Mouse (Mus musculus) heart, adult 2 months (tissue): ENCODE measurements around the gene Tspan14. TPM values are rescaled to one million over a fixed set of nuclear protein-coding genes. Genes with fewer than 3 reads are reported as not detected.
A peak's percentile ranks its signal among the peaks of the same experiment; 100 is the strongest.

ENCODE experiments used
- DNase-seq, 2 experiments: peaks; one replicate each; pipeline ENCODE4 v3.0.0; 2021
- H3K27ac ChIP-seq: fragments of 200-600 bp; 2 replicates; pipeline ENCODE4 v1.8.1; 2022
- H3K27me3 ChIP-seq: fragments of 200-500 bp; 2 replicates; pipeline ENCODE4 v1.6.1; 2012; ENCODE audit warnings: mild to moderate bottlenecking, low read length, inconsistent platforms, mixed read lengths; ENCODE audit not compliant: control insufficient read depth, insufficient read depth
- H3K36me3 ChIP-seq: fragments of 200-500 bp; 2 replicates; pipeline ENCODE4 v1.6.1; 2012; ENCODE audit warnings: low read length, inconsistent platforms; ENCODE audit not compliant: control insufficient read depth, insufficient read depth
- H3K4me1 ChIP-seq: fragments of 200-500 bp; 2 replicates; pipeline ENCODE4 v1.6.1; 2011; ENCODE audit warnings: low read length; ENCODE audit not compliant: control insufficient read depth, insufficient read depth
- H3K4me3 ChIP-seq: fragments of 200-600 bp; 2 replicates; pipeline ENCODE4 v1.8.1; 2022
- H3K79me2 ChIP-seq: fragments of 200-500 bp; replicated peaks from 2 replicates; pipeline ENCODE4 v1.6.1; 2012; ENCODE audit warnings: mild to moderate bottlenecking, inconsistent platforms, low read length, moderate library complexity, mixed read lengths; ENCODE audit not compliant: control insufficient read depth, insufficient read depth
- H3K9ac ChIP-seq: fragments of 200-500 bp; 2 replicates; pipeline ENCODE4 v1.6.1; 2012; ENCODE audit warnings: low read depth, mild to moderate bottlenecking, control low read depth, inconsistent platforms, low read length, mixed read lengths
- CTCF ChIP-seq: fragments of 200-600 bp; IDR thresholded peaks from 2 replicates; pipeline ENCODE4 v1.8.1; 2022; ENCODE audit warnings: antibody characterized with exemption, mild to moderate bottlenecking, moderate library complexity
- EP300 ChIP-seq: fragments of 200-500 bp; IDR thresholded peaks from 2 replicates; pipeline ENCODE4 v1.6.1; 2011; ENCODE audit warnings: low read depth, low read length, control low read depth; ENCODE audit not compliant: insufficient read depth
- POLR2A ChIP-seq: fragments of 200-500 bp; IDR thresholded peaks from 2 replicates; pipeline ENCODE4 v1.6.1; 2011; ENCODE audit warnings: mild to moderate bottlenecking, low read depth, low read length, control low read depth; ENCODE audit not compliant: insufficient read depth
- WGBS: fragments of 180-500 bp; shearing (Covaris S2); methylation state at CpG from one replicate; pipeline ENCODE4 v1.1.7; 2018; 5-methylcytosine and 5-hydroxymethylcytosine counted together
- intact Hi-C: fragments of 180-260 bp; cut with DNase I; formaldehyde crosslinking; loops from one replicate; pipeline ENCODE4 v1.15.1; 2025
- polyA plus RNA-seq: library from polyadenylated mRNA; depleted of rRNA; stranded (reverse); fragments of >200 nt; gene quantifications from 2 replicates; pipeline ENCODE4 v1.2.3, GENCODE M21; 2012
- total RNA-seq, 2 experiments: library from RNA; stranded (reverse); gene quantifications; 2 replicates each; pipeline ENCODE4 v1.2.3; 2021

The Tspan14 gene
- total and polyA plus RNA-seq, 3 experiments: 11.8 to 25.7 (median 18.6) TPM

- no peaks in the 10 kb centered on the region for H3K27me3 ChIP-seq
- intact Hi-C loops: no loop called here
- no peak overlapping the region for H3K9ac ChIP-seq
- H3K79me2 ChIP-seq: 0 out of 2 replicates have a peak, but pooled peaks cover 7% of the 10 kb centered on the region
- DNase-seq: no peak
- 70% methylated on average over 11 of the region's 11 CpGs for WGBS
- H3K4me3 ChIP-seq: no peak overlapping the region
- peaks cover 9% of the 10 kb centered on the region for H3K36me3 ChIP-seq
- H3K27ac ChIP-seq: peak overlapping the region; percentile 43
- peaks cover 37% of the 10 kb centered on the region for H3K4me1 ChIP-seq
- TF ChIP-seq CTCF (no peak), POLR2A (no peak), EP300 (no peak)
Observed at GRCm38 (mm10) chr14:40962365-40963290, 4.0 kb downstream of the Tspan14 start.

DNA sequence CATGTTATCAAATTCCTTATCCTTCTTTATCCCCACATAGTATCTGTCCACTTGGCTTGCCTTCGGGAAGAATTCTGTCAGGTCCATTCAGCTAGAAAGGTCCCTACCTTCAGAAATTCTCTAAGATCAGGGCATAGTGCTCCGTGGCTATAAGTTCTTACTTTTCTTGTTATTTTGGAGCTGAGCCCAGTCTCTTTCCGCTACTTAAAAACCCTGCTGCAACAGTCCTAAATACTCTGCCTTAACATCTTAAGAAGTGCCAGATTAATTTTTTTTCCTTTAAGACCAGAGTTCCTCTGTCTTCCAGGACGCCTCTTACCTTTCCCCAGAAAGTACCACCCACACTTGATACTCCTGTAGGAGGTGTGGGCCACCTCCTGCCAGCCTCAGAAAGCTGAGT lies 6.4 kb downstream of the Tspan14 start:
- TF ChIP-seq CTCF: no peak
- TF ChIP-seq POLR2A: no peak
- no peak for TF ChIP-seq EP300
- Histone ChIP-seq H3K4me3 (no peak overlapping the region), H3K36me3 (peaks cover 9% of the 10 kb centered on the region), H3K27me3 (no peaks in the 10 kb centered on the region), H3K4me1 (peaks cover 49% of the 10 kb centered on the region), H3K79me2 (0 out of 2 replicates have a peak, but pooled peaks cover 9% of the 10 kb centered on the region), H3K9ac (no peak overlapping the region), H3K27ac (peak overlapping the region; percentile 93)
- intact Hi-C loops: no loop called here
- 37% methylated on average over 4 of the region's 4 CpGs for WGBS
- no peak for DNase-seq

- TF ChIP-seq CTCF (no peak), POLR2A (no peak), EP300 (no peak)
- H3K4me3 ChIP-seq: no peak overlapping the region
- peak overlapping the region; percentile 93 for H3K27ac ChIP-seq
- H3K36me3 ChIP-seq: peaks cover 13% of the 10 kb centered on the region
- intact Hi-C loops: loop anchor here (2.0 kb wide), 1 partner anchor 35 kb away; no protein-coding TSS in a partner anchor
- WGBS: 43% methylated on average over 3 of the region's 3 CpGs
- H3K27me3 ChIP-seq: no peaks in the 10 kb centered on the region
- DNase-seq: peak in 1 of 2 experiments; percentile 1
- H3K9ac ChIP-seq: no peak overlapping the region
- H3K79me2 ChIP-seq: 0 out of 2 replicates have a peak, but pooled peaks cover 7% of the 10 kb centered on the region
- peaks cover 45% of the 10 kb centered on the region for H3K4me1 ChIP-seq
Observed at GRCm38 (mm10) chr14:40959586-40959985, 7.0 kb downstream of the Tspan14 start.

DNA sequence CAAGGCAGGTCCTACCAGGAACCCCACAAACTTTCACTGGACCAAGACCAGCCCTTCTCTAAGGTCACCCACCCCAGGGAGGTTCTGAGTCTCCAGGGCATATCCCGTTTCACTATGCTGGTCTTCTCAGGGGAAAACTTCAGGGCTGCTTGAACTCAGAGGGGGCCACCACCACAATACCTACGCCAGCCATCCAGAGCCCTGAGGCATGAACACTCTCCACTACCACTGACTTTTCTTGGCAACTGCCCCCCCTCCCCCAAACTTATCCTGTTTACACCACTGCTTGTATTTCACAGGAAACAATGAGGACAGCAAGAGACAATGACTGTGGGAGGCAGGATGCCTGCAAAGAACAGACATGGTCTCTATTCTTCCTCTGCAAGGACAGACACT lies 7.6 kb downstream of the Tspan14 start:
- Histone ChIP-seq H3K27me3 (no peaks in the 10 kb centered on the region), H3K79me2 (0 out of 2 replicates have a peak, but pooled peaks cover 8% of the 10 kb centered on the region), H3K4me3 (no peak overlapping the region), H3K27ac (peak overlapping the region; percentile 93), H3K4me1 (peaks cover 46% of the 10 kb centered on the region), H3K9ac (0 out of 2 replicates have a peak overlapping the region, but pooled peaks have one; percentile 3), H3K36me3 (peaks cover 10% of the 10 kb centered on the region)
- peak; percentile 57 to 66 for DNase-seq
- 58% methylated on average over 2 of the region's 2 CpGs for WGBS
- TF ChIP-seq POLR2A (peak; percentile 45; the same call in 1 of the 2 replicates), CTCF (no peak), EP300 (peak; percentile 82)
- intact Hi-C loops: loop anchor here (2.0 kb wide), 1 partner anchor 34 kb away; no protein-coding TSS in a partner anchor

GRCm38 (mm10) chr14:40958083-40958985 lies 8.3 kb downstream of the Tspan14 start:
- 29% methylated on average over 4 of the region's 4 CpGs for WGBS
- H3K27ac ChIP-seq: peak overlapping the region; percentile 93
- no peak overlapping the region for H3K4me3 ChIP-seq
- H3K9ac ChIP-seq: 0 out of 2 replicates have a peak overlapping the region, but pooled peaks have one; percentile 3
- peaks cover 10% of the 10 kb centered on the region for H3K36me3 ChIP-seq
- H3K4me1 ChIP-seq: peaks cover 44% of the 10 kb centered on the region
- H3K27me3 ChIP-seq: no peaks in the 10 kb centered on the region
- TF ChIP-seq EP300: peak; percentile 67; the same call in 1 of the 2 replicates
- no peak for TF ChIP-seq CTCF
- peak; percentile 59 to 75 for DNase-seq
- 0 out of 2 replicates have a peak, but pooled peaks cover 7% of the 10 kb centered on the region for H3K79me2 ChIP-seq
- intact Hi-C loops: loop anchor here (2.0 kb wide), 1 partner anchor 34 kb away; no protein-coding TSS in a partner anchor
